Mouse (Mus musculus): ENCODE data around the gene Cpm. TPM values are rescaled to one million over a fixed set of nuclear protein-coding genes. Genes with fewer than 3 reads are reported as not detected.
A peak's percentile ranks its signal among the peaks of the same experiment; 100 is the strongest.
"Not testable (repeated sequence)": the region's sequence is repeated elsewhere in the genome, so short reads cannot be mapped to it uniquely, and the experiment has no call there.

Gene Cpm
- total RNA-seq, 2 experiments from 2014 or later = 5.7 to 5.9 TPM

DNA sequence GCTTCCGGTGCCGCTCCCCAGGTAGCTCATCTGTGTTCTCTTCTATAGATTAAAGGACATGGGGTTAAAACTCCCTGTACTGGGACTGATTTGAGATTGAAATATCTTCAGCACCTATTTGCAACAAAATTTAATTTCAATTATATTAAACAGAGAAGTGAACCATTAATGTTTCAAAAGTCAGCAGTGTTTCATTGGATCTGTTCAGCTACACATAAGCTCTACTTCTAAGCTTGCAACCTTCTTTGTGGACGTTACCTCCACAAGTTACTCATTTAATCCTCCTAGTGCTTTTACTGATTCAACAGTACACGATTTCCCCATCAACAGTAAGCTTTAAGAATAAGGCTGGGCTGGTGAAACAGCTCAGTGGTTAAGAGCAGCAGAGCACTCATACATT lies 65.7 kb downstream of the Cpm start:
- no peak for DNase-seq
- intact Hi-C loops (cut with DNase I) = no loop called here

DNA sequence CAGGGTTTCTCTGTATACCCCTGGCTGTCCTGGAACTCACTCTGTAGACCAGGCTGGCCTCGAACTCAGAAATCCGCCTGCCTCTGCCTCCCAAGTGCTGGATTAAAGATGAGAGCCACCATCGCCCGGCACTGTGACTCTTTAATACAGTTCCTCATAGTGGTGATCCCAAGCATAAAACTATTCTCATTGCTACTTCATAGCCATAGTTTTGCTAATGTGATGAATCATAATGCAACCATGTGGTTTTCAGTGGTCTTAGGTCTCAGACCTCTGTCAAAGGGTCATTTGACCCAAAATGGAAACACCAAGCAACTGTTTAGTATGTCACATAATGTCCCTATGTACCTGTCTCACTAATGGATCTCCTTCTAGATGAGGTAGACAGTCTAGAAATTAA lies 66.3 kb downstream of the Cpm start:
- intact Hi-C loops (cut with DNase I) = no loop called here
- no peak for DNase-seq

DNA sequence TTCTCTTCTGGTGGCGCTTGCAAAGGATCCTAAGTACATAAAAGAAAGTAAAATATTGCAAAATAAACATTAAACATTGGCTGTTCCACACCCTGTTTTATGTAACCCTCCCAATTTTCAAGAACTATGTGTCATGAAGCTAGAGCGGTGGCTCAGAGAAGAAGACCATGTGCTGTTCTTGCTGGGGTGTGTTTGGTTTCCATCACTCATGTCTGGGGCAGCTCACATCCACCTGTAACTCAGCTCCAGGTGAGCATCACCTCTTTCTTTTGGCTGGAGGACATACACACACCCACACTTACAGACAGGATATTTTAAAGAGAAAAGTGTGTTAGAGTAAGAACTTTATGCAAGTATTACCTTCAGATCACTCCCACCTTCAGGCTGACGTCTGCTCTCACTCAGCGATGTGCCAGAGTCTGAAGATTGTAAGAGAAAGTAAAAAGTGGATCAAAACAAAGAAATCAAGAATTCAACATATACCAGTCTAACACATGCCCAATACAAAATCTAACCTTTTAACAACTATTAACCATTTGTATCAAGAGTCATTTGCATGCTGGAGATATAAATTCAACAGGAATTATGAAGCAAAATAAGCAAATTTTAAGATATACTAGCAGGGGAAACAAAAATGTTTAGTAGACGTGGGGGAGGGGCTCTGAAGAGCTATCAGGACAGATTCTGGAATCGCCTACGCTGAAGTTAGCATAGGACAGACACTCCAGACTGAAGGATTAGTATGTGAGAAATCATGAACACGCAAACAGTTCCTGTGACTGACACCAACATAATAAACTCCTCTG lies 66.9 kb downstream of the Cpm start:
- DNase-seq = no peak
- intact Hi-C loops (cut with DNase I) = no loop called here

DNA sequence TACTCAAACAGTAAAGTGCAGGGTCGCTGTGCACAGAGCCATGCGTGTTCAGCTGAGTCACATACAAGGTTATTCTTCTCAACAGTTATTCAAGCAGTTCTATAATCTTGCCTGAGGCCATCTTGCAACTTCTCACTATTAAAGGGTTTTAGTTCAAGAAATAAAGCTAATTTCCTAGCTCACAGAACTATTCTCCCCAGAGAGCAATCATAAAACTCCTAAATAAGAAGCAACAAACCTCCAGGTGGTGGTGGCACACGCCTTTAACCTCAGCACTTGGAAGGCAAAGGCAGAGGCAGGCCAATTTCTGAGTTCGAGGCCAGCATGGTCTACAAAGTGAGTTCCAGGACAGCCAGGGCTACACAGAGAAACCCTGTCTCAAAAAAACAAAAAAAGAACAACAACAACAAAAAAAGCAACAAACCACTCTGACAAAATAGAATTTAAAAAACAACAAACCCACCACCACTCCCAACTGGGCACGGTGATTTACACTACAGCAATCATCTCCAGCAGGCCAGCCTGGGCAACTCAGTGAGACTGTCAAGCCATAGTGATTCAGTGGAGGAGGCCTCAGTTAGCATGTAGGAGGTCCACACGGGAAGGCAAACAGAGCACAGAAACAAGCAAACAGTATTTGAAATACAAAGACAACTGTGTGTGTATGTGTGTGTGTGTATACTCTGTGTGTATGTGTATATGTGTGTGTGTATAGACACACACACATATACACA lies 67.7 kb downstream of the Cpm start:
- no peak for DNase-seq
- intact Hi-C loops (cut with DNase I) = no loop called here

DNA sequence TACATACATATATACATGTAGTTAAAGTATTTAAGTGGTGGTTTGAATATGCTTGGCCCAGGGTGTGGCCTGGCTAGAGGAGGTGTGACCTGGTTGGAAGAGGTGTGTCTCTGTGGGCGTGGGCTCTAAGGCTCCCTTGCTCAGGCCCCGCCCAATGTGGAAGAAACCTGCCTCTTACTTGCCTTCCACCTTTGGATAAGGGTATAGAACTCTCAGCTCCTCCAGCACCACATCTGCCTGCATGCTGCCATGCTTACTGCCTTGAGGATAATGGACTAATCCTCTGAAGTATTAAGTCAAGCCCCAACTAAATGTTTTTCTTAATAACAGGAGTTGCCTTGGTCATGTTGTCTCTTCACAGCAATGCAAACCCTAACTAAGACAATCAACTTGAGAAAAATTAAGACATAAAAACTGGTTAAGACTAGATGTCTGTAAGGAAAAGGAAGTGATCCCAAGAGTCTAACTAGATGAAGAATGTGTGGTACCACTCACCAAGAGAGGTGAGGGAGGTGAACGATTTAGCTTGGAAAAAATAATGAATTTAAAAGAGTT lies 68.3 kb downstream of the Cpm start:
- no peak for DNase-seq
- intact Hi-C loops (cut with DNase I) = no loop called here

DNA sequence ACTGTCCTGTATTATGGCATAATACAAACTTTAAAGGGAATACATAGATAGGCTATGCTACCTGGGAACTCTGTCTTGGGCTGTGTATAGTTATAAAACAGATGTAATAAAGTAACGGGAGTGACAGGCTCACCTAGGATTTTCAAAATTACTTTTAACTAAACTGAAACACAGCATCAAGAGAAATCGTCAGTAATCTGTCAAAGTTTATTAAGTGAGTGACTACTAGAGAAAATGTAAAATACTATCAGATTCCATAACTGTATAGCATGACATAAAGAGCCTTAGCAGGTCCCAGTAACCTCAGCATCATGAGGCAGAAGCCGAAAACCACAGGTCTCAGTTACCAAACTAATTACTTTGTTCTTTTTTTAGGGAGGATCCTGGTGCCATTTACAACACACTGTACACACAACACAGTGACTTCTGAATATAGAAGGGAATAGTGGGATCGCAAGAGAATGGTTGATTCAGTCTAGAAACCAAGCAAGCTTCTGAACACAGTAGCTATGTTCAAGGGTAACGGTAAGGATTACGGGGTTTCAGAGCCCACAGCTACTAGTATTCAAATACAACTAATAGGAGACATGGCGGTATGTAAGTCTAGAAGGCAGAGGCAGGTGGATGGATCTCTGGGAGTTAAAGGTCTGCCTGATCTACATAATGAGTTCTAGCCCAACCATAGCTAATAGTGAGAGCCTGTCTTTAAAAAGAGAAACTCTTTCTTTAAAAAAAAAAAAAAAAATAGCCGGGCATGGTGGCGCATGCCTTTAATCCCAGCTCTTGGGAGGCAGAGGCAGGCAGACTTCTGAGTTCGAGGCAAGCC lies 69.2 kb downstream of the Cpm start:
- intact Hi-C loops (cut with DNase I) = no loop called here
- DNase-seq = no peak

DNA sequence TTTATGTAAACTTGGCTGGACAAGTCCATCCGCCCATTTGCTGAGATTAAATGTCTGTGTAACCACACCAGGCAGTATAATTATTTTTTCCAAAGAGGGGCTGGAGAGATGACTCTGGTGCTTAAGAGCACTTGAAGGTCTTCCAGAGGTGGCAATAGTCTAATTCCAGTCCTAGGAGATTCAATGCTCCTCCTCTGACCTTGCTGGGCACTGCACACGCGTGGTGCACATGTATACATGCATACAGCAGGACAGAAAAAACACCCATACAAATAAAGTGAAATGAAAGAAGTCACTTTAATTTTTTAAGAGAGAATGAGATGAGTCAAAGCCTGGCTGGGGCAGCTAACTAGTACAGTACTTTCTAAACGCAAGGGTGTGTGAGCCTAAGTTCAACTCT lies 70.6 kb downstream of the Cpm start:
- intact Hi-C loops (cut with DNase I) = no loop called here
- no peak for DNase-seq

DNA sequence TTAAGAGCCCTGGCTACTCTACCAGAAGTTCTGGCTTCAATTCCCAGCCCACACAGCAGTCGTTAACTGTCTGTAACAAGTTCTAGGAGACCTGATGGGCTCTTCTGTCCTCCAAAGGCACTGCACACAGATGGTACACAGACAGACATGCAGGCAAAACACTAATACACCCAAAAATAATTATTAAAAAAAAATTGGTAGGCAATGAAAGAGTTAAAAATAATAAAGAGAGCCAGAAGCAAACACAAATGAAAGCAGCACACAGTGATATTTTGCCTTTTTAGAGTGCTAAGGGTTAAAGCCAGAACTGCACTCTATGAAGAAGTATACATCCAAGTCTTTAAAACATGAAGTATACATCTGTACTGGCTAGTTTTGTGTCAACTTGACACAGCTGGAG lies 71.2 kb downstream of the Cpm start:
- DNase-seq = no peak
- intact Hi-C loops (cut with DNase I) = no loop called here

DNA sequence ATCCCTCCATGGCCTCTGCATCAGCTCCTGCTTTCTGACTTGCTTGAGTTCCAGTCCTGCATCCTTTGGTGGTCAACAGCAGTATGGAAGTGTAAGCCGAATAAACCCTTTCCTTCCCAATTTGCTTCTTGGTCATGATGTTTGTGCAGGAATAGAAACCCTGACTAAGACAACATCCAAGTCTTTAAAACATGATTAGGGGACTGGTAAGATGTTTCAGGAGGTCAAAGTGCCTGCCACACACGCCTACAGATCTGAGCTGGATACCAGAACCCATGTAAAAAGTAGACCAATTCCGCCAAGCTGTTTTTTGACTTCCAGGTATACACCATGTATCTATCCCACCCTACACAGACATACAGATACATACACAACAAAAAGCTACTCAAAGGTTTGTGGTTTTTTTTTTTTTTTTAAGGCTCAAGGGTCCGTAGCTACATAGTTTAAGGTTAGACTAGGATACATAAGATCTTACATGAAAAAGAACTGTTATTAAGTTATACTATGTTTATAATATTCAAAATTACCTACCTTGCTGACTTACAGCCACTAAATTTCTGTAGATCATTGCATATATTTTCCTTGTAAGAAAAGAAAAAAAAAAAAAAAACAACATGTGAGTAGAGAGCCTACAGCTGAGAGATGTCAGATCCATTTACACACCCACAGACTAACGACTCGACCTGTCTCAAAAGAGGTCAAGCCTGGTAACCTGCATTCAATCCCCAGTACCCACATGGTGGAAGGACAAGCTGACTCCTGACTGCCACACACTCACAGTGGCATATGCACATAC lies 71.9 kb downstream of the Cpm start:
- intact Hi-C loops (cut with DNase I) = no loop called here
- no peak for DNase-seq

DNA sequence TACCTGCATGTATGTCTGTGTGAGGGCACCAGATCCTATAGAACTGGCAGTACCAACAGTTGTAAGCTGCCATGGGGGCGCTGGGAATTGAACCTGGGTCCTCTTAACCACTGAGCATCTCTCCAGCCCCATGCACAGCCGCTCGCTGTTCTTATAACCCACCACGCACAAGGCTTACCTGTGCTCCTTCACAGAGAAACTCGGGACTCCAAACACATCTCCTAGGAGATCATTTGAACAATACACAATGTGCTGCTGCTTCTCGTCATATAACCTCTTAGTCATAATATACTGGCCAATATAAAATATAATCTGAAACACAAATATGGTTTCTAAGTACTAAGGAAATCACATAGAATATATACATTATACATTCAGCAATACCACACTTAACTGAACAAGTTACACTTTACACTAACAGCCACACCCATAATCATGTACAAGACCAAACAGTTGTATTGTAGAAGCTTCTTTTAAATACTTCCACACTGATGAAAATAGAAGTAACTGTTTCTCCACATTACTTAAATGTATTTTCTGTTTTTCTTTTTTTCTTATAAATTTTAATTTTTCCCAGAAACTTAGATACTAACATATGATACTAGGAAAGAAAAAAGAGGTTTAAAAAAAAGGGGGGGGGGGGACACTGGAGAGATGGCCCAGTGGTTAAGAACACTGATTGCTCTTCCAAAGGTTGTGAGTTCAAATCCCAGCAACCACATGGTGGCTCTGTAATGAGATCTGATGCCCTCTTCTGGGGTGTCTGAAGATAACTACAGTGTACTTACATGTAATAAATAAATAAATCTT lies 72.9 kb downstream of the Cpm start:
- no peak for DNase-seq
- intact Hi-C loops (cut with DNase I) = no loop called here

DNA sequence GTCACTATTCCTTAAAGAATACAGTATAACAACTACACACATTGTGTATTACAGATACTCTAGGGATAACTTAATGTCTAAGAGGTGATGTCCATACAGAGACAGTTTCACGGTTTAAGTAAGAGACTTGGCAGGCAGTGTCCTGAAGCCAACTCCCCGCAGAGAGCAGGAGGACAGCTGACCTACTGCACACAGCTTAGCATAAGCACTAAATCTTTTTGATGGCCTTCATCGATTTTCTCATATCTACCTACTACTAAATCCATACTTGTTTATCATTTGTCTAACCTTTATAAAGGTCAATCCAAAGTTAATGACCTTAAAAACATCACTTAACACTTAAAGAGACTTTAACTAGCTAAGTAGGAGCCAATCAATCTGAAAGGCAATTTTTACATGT lies 74.2 kb downstream of the Cpm start:
- intact Hi-C loops (cut with DNase I) = no loop called here
- DNase-seq = no peak

DNA sequence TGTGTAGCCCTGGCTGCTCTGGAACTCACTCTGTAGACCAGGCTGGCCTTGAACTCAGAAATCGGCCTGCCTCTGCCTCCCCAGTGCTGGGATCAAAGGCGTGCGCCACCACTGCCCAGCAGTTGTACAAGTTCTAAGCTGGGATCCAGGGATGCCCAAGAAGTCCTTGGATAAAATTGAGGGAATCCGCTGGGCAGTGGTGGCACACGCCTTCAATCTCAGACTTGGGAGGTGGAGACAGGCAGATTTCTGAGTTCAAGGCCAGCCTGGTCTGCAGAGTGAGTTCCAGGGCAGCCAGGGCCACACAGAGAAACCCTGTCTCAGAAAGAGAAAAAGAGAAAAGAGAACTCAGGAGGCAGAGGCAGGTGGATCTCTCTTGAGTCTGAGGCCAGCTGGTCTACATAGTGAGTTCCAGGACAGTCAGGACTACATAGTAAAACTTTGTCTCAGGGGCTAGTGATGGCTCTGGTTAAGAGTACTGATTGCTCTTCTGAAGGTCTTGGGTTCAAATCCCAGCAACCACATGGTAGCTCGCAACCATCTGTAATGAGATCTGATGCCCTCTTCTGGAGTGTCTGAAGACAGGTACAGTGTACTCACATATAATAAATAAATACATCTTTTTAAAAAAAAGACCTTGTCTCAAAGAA lies 75.1 kb downstream of the Cpm start:
- intact Hi-C loops (cut with DNase I) = not testable (repeated sequence)

DNA sequence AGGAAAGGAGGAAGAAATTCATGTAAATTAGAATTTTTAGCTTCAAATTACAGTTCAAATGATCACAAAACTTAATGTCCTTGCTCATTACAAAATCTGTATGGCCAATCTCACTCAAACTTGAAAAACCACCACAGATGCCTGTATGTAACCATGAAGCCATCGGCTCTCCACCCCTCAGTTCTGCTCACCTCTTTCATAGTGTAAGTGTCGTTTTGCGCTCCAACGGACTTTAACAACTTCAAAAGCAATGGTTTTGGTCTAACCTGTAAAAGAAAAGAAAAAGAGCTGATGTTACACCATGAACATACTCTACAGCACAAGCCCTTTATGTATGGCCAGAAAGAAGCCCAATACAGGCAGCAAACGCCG lies 75.7 kb downstream of the Cpm start:
- DNase-seq = no peak
- intact Hi-C loops (cut with DNase I) = loop anchor here (5.0 kb wide), 1 partner anchor 483 kb away; the partner anchor contains the start of gene Yeats4

More for the DNA sequence above, 75.1 kb downstream of the Cpm start:
- DNase-seq = not testable (repeated sequence)

DNA sequence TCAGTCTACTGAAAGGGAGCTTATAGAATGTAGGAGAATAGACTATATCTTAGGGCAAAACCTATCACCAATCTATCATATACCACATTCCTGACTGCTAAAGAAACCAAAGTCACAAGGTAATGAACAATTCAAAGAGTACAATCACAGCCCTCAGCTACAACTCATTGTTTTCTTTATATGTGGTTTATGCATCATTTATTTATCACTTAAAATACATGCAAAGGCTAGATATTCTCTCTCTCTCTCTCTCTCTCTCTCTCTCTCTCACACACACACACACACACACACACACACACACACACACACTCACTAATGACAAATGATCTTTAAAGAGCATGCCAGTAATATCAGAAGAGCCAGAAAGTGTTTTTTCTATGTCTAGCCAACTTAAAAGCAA lies 76.5 kb downstream of the Cpm start:
- intact Hi-C loops (cut with DNase I) = loop anchor here (5.0 kb wide), 1 partner anchor 484 kb away; the partner anchor contains the start of gene Yeats4
- no peak for DNase-seq

DNA sequence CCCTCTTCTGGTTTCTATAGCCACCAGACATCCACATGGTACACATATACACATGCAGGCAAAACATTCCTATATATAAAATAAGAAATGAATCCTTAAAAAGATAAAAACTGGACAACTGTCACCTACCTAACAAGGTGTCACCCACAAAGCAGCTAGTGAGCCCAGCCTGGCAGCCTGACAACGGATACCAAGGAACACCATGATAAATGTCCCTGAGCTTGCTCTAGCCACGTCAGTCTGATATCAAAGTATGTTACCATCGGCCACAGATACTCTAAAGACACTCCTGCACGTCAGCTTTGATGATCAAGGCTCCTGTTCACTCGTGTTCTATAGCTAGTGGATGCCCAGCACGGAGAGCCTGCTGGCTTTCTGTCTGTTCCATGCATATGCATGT lies 77.1 kb downstream of the Cpm start:
- intact Hi-C loops (cut with DNase I) = loop anchor here (5.0 kb wide), 1 partner anchor 484 kb away; the partner anchor contains the start of gene Yeats4
- peak in 1 of 2 experiments; percentile 16 for DNase-seq

DNA sequence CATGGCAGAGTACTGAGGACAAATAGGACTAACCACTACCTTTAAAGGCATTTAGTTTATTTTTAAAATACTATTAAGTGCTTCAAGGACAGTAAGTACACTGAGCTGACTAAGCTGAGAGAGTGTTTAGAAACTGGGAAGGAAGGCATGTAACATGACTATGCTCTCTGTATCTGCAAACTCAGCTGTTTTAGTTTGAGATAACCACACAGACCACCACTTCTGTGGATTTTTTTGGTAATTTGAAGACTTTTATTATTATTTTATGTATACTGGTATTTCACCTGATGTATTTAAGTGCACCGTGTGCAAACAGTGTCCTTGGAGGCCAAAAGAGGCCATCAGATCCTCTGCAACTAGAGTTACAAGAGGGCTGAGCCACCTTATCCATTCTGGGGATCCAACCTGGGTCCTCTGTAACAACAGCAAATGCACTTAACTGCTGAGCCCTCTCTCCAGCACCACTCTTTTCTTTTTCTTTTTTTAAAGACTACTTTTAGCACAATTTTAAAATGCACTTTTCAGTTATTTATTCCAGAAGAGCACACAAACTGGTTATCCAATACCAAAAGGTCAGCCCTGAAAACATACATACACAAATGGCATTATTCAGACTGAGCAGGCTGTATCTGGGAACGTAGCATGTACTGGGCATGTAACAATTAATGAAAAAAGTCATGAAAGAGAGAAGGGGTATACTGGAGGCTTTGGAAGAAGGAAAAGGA lies 78.0 kb downstream of the Cpm start:
- intact Hi-C loops (cut with DNase I) = loop anchor here (5.0 kb wide), 1 partner anchor 485 kb away; the partner anchor contains the start of gene Yeats4
- DNase-seq = no peak

DNA sequence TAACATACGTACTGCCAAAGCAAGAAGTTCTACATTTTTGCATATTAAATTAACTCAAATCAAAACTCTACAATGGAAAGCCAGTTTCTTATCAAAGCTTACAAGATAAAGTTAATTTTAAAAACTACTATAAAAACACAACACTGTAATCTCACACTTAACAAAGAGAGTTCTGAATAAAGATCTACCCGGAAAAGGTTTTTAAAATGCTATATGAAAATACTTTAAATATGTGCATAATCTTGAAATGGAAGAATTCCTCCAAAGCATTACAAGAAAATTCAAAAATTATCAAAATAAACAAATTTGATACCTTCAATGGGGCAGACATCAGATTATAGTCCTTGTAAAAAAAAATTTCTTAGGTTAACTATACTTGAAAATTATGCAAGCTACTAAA lies 79.1 kb downstream of the Cpm start:
- DNase-seq = no peak
- intact Hi-C loops (cut with DNase I) = loop anchor here (5.0 kb wide), 1 partner anchor 486 kb away; the partner anchor contains the start of gene Yeats4

DNA sequence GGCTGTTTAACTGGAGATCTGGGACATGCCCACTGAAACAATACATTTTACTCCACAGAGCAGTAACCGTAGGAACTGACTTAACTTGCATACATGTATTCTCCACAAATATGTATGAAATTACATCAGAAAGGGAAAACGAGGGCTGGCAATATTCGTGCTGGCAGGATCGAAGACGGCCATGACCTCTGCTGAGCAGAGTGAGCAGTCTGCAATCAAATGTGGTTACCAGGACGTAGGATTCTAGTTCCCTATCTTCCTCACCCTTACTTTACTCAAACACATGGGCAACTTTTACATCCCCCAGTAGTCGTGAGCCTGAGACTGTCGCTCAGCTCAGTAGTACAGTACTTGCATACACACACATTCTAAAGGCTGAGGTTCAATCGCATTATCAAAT lies 79.6 kb downstream of the Cpm start:
- intact Hi-C loops (cut with DNase I) = loop anchor here (5.0 kb wide), 1 partner anchor 487 kb away; the partner anchor contains the start of gene Yeats4
- DNase-seq = no peak

Measured in heart, postnatal 10 days (tissue).